Mouse (Mus musculus): ENCODE measurements at regions not wholly inside any gene's neighbourhood (a gene's known extent, or its start where the extent isn't known, plus 50 kb on each side); places are given as distances from the start of the nearest gene placed in this dataset.

- no peak for TF ChIP-seq CHD2 (IDR thresholded peaks at IDR 0.05; ENCODE audit: low read depth, low read length)
- TF ChIP-seq HCFC1 (IDR thresholded peaks at IDR 0.05; ENCODE audit: borderline replicate concordance, insufficient read depth, low read length), result no peak
- TF ChIP-seq MAFK (IDR thresholded peaks at IDR 0.05; ENCODE audit: insufficient read depth, low read depth, low read length), result no peak
- no peak for TF ChIP-seq ZC3H11A (IDR thresholded peaks at IDR 0.05; ENCODE audit: borderline replicate concordance, low read depth, low read length)
- TF ChIP-seq ZNF384 (IDR thresholded peaks at IDR 0.05; ENCODE audit: low read depth, low read length), result no peak
Measured at GRCm38 (mm10) chr12:77595821-77596220, 357.9 kb downstream of the Fut8 start.
